Mouse (Mus musculus) cerebral cortex, adult 2 months (tissue): Measurements from ENCODE around the gene Cilp.

Source experiments
- WGBS: fragments of 180-500 bp; shearing (Covaris S2); methylation state at CpG from one replicate; pipeline ENCODE4 v1.1.7; 2018; 5-methylcytosine and 5-hydroxymethylcytosine counted together

The Cilp gene

GRCm38 (mm10) chr9:65248377-65248690, 16.6 kb upstream of the Cilp start:
- WGBS, result 76% methylated on average over 5 of the region's 5 CpGs

GRCm38 (mm10) chr9:65252026-65252425, 13.0 kb upstream of the Cilp start:
- WGBS, result 87% methylated on average over 3 of the region's 3 CpGs

- WGBS, result 82% methylated on average over 11 of the region's 11 CpGs
These were observed 8.9 kb upstream of the Cilp start for GRCm38 (mm10) chr9:65255906-65256600.

- 82% methylated on average over 9 of the region's 9 CpGs for WGBS
These were observed 7.6 kb upstream of the Cilp start for GRCm38 (mm10) chr9:65257218-65257910.

- WGBS, result 84% methylated on average over 7 of the region's 7 CpGs
These were observed 5.6 kb upstream of the Cilp start for GRCm38 (mm10) chr9:65259366-65259765.

GRCm38 (mm10) chr9:65261591-65262230, 3.3 kb upstream of the Cilp start:
- WGBS, result 90% methylated on average over 2 of the region's 2 CpGs

- WGBS, result 92% methylated on average over 3 of the region's 3 CpGs
These were observed 2.3 kb upstream of the Cilp start for GRCm38 (mm10) chr9:65262641-65263120.

GRCm38 (mm10) chr9:65267742-65268515, 2.9 kb downstream of the Cilp start:
- WGBS, result 69% methylated on average over 7 of the region's 7 CpGs

- 92% methylated on average over 13 of the region's 13 CpGs for WGBS
These were observed 8.2 kb downstream of the Cilp start for GRCm38 (mm10) chr9:65273048-65273809.

GRCm38 (mm10) chr9:65273873-65274272, 8.9 kb downstream of the Cilp start:
- WGBS, result 66% methylated on average over 4 of the region's 4 CpGs

- 67% methylated on average over 3 of the region's 3 CpGs for WGBS
These were observed 9.9 kb downstream of the Cilp start for GRCm38 (mm10) chr9:65274851-65275250.

- WGBS, result 80% methylated on average over 4 of the region's 4 CpGs
These were observed 11.0 kb downstream of the Cilp start for GRCm38 (mm10) chr9:65275810-65276530.

GRCm38 (mm10) chr9:65281536-65282151, 16.7 kb downstream of the Cilp start:
- WGBS, result 64% methylated on average over 5 of the region's 5 CpGs

GRCm38 (mm10) chr9:65283301-65283700, 18.3 kb downstream of the Cilp start:
- WGBS, result 4% methylated on average over 3 of the region's 3 CpGs

- 87% methylated on average over 5 of the region's 5 CpGs for WGBS
These were observed 23.3 kb downstream of the Cilp start for GRCm38 (mm10) chr9:65288252-65288651.

- WGBS, result 94% methylated on average over 4 of the region's 4 CpGs
These were observed 25.0 kb downstream of the Cilp start for GRCm38 (mm10) chr9:65289988-65290387.

- 75% methylated on average over 3 of the region's 3 CpGs for WGBS
These were observed 27.4 kb downstream of the Cilp start for GRCm38 (mm10) chr9:65292421-65292820.

- WGBS, result 19% methylated on average over 5 of the region's 5 CpGs
These were observed 28.1 kb downstream of the Cilp start for GRCm38 (mm10) chr9:65293119-65293518.

GRCm38 (mm10) chr9:65293580-65293972, 28.6 kb downstream of the Cilp start:
- under 1% methylated on average over 9 of the region's 9 CpGs for WGBS
